Mouse (Mus musculus) retina, adult 2 months (tissue): Measurements from ENCODE around the gene Gmds.

Source experiments
- DNase-seq: peaks from one replicate; pipeline ENCODE4 v3.0.0-alpha.2; 2012; ENCODE audit warnings: low read depth, low spot score

Gene Gmds

GRCm38 (mm10) chr13:32161567-32161966, 177.0 kb downstream of the Gmds start:
- no peak for DNase-seq

GRCm38 (mm10) chr13:32158240-32158639, 180.3 kb downstream of the Gmds start:
- DNase-seq = no peak

GRCm38 (mm10) chr13:32145916-32146315, 192.6 kb downstream of the Gmds start:
- no peak for DNase-seq

GRCm38 (mm10) chr13:32145179-32145578, 193.4 kb downstream of the Gmds start:
- DNase-seq = no peak

GRCm38 (mm10) chr13:32143651-32144050, 194.9 kb downstream of the Gmds start:
- no peak for DNase-seq

GRCm38 (mm10) chr13:32134663-32135273, 203.8 kb downstream of the Gmds start:
- DNase-seq = no peak

- no peak for DNase-seq
Measured at GRCm38 (mm10) chr13:32129970-32130369, 208.6 kb downstream of the Gmds start.

- no peak for DNase-seq
Measured at GRCm38 (mm10) chr13:32118386-32118785, 220.2 kb downstream of the Gmds start.

GRCm38 (mm10) chr13:32115468-32115867, 223.1 kb downstream of the Gmds start:
- no peak for DNase-seq

GRCm38 (mm10) chr13:32113875-32114274, 224.7 kb downstream of the Gmds start:
- no peak for DNase-seq

GRCm38 (mm10) chr13:32088303-32088977, 250.1 kb downstream of the Gmds start:
- DNase-seq = no peak

GRCm38 (mm10) chr13:32080520-32081249, 257.9 kb downstream of the Gmds start:
- no peak for DNase-seq

GRCm38 (mm10) chr13:32073630-32074029, 264.9 kb downstream of the Gmds start:
- no peak for DNase-seq

- no peak for DNase-seq
Measured at GRCm38 (mm10) chr13:32055321-32055720, 283.2 kb downstream of the Gmds start.

GRCm38 (mm10) chr13:32053587-32053986, 285.0 kb downstream of the Gmds start:
- DNase-seq = no peak

GRCm38 (mm10) chr13:32047980-32048959, 290.3 kb downstream of the Gmds start:
- DNase-seq = no peak

GRCm38 (mm10) chr13:32046961-32047360, 291.6 kb downstream of the Gmds start:
- no peak for DNase-seq

- no peak for DNase-seq
Measured at GRCm38 (mm10) chr13:32042748-32043147, 295.8 kb downstream of the Gmds start.

GRCm38 (mm10) chr13:32040822-32041221, 297.7 kb downstream of the Gmds start:
- no peak for DNase-seq

GRCm38 (mm10) chr13:32036902-32037301, 301.6 kb downstream of the Gmds start:
- DNase-seq = no peak

- DNase-seq = no peak
Measured at GRCm38 (mm10) chr13:32034799-32035448, 303.6 kb downstream of the Gmds start.
